Mouse (Mus musculus) G1E (cell line): ENCODE measurements around the gene Il1a.

Experiments used
- CTCF ChIP-seq: IDR thresholded peaks from 2 replicates; pipeline ENCODE4 v1.5.1; 2012; ENCODE audit warnings: low read depth, low read length, inconsistent platforms, mixed read lengths
- GATA1 ChIP-seq: IDR thresholded peaks from 2 replicates; pipeline ENCODE4 v1.6.1; 2012; ENCODE audit warnings: borderline replicate concordance, low read length, inconsistent platforms, mixed read lengths

DNA sequence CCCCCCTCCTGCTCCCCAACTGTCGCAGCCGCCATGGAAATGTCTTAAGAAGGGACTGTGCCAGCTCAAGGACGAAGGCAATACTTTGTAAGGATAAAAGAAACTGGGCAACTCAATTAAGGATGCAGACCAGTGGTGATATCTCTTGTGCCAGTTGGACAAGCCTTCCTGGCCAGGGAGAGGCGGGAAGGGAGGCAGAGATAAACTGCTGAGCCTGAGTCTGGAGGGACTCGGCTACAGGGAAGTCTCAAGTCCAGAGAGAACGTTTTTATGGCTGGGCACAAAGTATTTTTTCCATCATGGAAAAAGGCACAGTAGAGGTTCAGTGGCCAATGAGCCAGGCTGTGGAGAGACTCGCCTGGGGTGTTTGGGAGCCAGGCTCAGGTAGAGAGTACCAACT lies 20.3 kb upstream of the Il1a start:
- no peak for TF ChIP-seq CTCF
- no peak for TF ChIP-seq GATA1
